ENCODE assay signal across 25 mouse cellular contexts in genomic region chr2:122715148-122715692, GRCm38 (mm10). TPM values are rescaled to one million over a fixed set of nuclear protein-coding genes. Genes with fewer than 3 reads are reported as not detected.
A peak's percentile ranks its signal among the peaks of the same experiment; 100 is the strongest.
DNase-seq lines count a peak whose midpoint lies in the region; ATAC-seq and TF ChIP-seq lines count a peak whose summit lies in the region.
"Had no signal": no experiment of that assay in that cellular context is flagged by ENCODE, and none has a peak within 500 bp of the region (broad histone marks: within the 10 kb centered on the region; RNA-seq: fewer than 3 reads in every experiment).

No protein-coding gene starts in this region.

- H3K4me2 ChIP-seq in intestine, embryonic 16.5 days (ENCODE audit: low read depth, low read length): 0 out of 2 replicates have a peak overlapping the region, but pooled peaks have one; percentile 12
- H3K4me2 ChIP-seq: embryonic facial prominence, embryonic 13.5 days; embryonic facial prominence, embryonic 15.5 days; forebrain, embryonic 12.5 days had no signal

- DNase-seq in NIH3T3 (ENCODE audit: low read depth): peak; percentile 39
- DNase-seq in brain, adult 2 months (ENCODE audit: low read depth, low spot score): peak; percentile 56
- no peak for DNase-seq in lung, postnatal 14 days
- no peak for DNase-seq in kidney, postnatal 25 days
- DNase-seq in kidney, postnatal 10 days: no peak
- DNase-seq: adrenal gland, postnatal 10 days; adrenal gland, postnatal 25 days; cerebellum, adult 11 months; cerebellum, adult 18-20 months; cerebellum, adult 8-10 months; cerebellum, adult 9-11 months; cerebellum, postnatal 14 days; cerebellum, postnatal 36 days; embryo, embryonic 11 days had no signal

- TF ChIP-seq POLR2A in small intestine, adult 2 months (IDR thresholded peaks at IDR 0.05; ENCODE audit: low read depth, low read length): no peak

- H3K36me3 ChIP-seq in intestine, embryonic 16.5 days (ENCODE audit: control insufficient read depth, insufficient read depth, low read length): no peaks in the 10 kb centered on the region
- no peaks in the 10 kb centered on the region for H3K36me3 ChIP-seq in small intestine, adult 2 months (ENCODE audit: control insufficient read depth, insufficient read depth, low read length)
- H3K36me3 ChIP-seq: embryonic facial prominence, embryonic 13.5 days; embryonic facial prominence, embryonic 15.5 days; forebrain, embryonic 10.5 days; forebrain, embryonic 12.5 days had no signal

- 69% methylated on average over 5 of the region's 5 CpGs for WGBS in intestine, embryonic 16.5 days
- WGBS in small intestine, adult 2 months: 49% methylated on average over 5 of the region's 5 CpGs

- no peak overlapping the region for H3K9ac ChIP-seq in intestine, embryonic 16.5 days (ENCODE audit: low read depth, low read length)
- H3K9ac ChIP-seq: embryonic facial prominence, embryonic 13.5 days; embryonic facial prominence, embryonic 15.5 days; forebrain, embryonic 12.5 days had no signal

- H3K27me3 ChIP-seq in intestine, embryonic 16.5 days (replicated peaks; ENCODE audit: control insufficient read depth, insufficient read depth, low read length): no peaks in the 10 kb centered on the region
- H3K27me3 ChIP-seq in small intestine, adult 2 months (ENCODE audit: control insufficient read depth, insufficient read depth, low read length): no peaks in the 10 kb centered on the region
- H3K27me3 ChIP-seq: embryonic facial prominence, embryonic 13.5 days; embryonic facial prominence, embryonic 15.5 days; Patski had no signal

- no peak for TF ChIP-seq CTCF in small intestine, adult 2 months (IDR thresholded peaks at IDR 0.05; ENCODE audit: extremely low read depth, insufficient read length, insufficient replicate concordance, low read depth, low read length)

- H3K4me3 ChIP-seq in intestine, embryonic 16.5 days (ENCODE audit: low read length): no peak overlapping the region
- no peak overlapping the region for H3K4me3 ChIP-seq in small intestine, adult 2 months (ENCODE audit: low read depth, low read length)
- H3K4me3 ChIP-seq: embryonic facial prominence, embryonic 13.5 days; embryonic facial prominence, embryonic 15.5 days; erythroblast, embryonic 14.5 days; forebrain, embryonic 10.5 days; forebrain, embryonic 12.5 days had no signal

- H3K27ac ChIP-seq in intestine, embryonic 16.5 days (ENCODE audit: low read length): peak overlapping the region; percentile 69
- peak overlapping the region; percentile 73 for H3K27ac ChIP-seq in small intestine, adult 2 months (ENCODE audit: insufficient read depth, low read depth, low read length)
- H3K27ac ChIP-seq: embryonic facial prominence, embryonic 13.5 days; embryonic facial prominence, embryonic 15.5 days; forebrain, embryonic 10.5 days; forebrain, embryonic 12.5 days had no signal

- H3K9me3 ChIP-seq in intestine, embryonic 16.5 days (ENCODE audit: control insufficient read depth, low read length): no peaks in the 10 kb centered on the region
- H3K9me3 ChIP-seq: embryonic facial prominence, embryonic 13.5 days; embryonic facial prominence, embryonic 15.5 days; forebrain, embryonic 10.5 days; forebrain, embryonic 12.5 days had no signal

- ATAC-seq in intestine, embryonic 16.5 days: peak; percentile 85
- ATAC-seq: activated CD4-positive, CD25-positive, alpha-beta regulatory T cell, adult 4 months; forebrain, embryonic 14.5 days; forebrain, embryonic 16.5 days had no signal

- no peaks in the 10 kb centered on the region for H3K4me1 ChIP-seq in intestine, embryonic 16.5 days (ENCODE audit: control insufficient read depth, insufficient read depth, low read length)
- H3K4me1 ChIP-seq in small intestine, adult 2 months (ENCODE audit: control insufficient read depth, insufficient read depth, insufficient read length, low read length): peaks cover 6% of the 10 kb centered on the region; the same call in 1 of the 2 replicates
- H3K4me1 ChIP-seq: embryonic facial prominence, embryonic 13.5 days; embryonic facial prominence, embryonic 15.5 days; forebrain, embryonic 10.5 days; forebrain, embryonic 12.5 days had no signal

RNA-seq across cellular contexts. Expression of gene Slc30a4, which starts 12.8 kb away (rescaled TPM):
- polyA plus RNA-seq in intestine, embryonic 16.5 days (2015; fragmentation: Nextera tagmentation; extraction: Ambion mirVana): 8.1 and 10.1 TPM in 2 replicates
- 3.0 and 8.1 TPM in 2 replicates for polyA plus RNA-seq in small intestine, adult 2 months (2012; rRNA removed)
- polyA plus RNA-seq: erythroblast, embryonic 14.5 days had no signal

RNA-seq across cellular contexts. Expression of gene Bloc1s6, which starts 23.1 kb away (rescaled TPM):
- 51.9 and 54.4 TPM in 2 replicates for polyA plus RNA-seq in intestine, embryonic 16.5 days (2015; fragmentation: Nextera tagmentation; extraction: Ambion mirVana)
- polyA plus RNA-seq in small intestine, adult 2 months (2012; rRNA removed): 33.3 and 41.8 TPM in 2 replicates

RNA-seq across cellular contexts. Expression of gene Sqor, which starts 49.8 kb away (rescaled TPM):
- polyA plus RNA-seq in intestine, embryonic 16.5 days (2015; fragmentation: Nextera tagmentation; extraction: Ambion mirVana): 40.1 and 44.8 TPM in 2 replicates
- polyA plus RNA-seq in small intestine, adult 2 months (2012; rRNA removed): 28.5 and 56.7 TPM in 2 replicates

Comparison
In these comparisons a context has a peak if more than half of its experiments do, and no peak if none do; other contexts are left out.
1. DNase-seq: peak in NIH3T3 (single experiment) and brain, adult 2 months (single experiment); none in lung, postnatal 14 days (single experiment), kidney, postnatal 25 days (0 of 2) and kidney, postnatal 10 days (single experiment).